Mouse (Mus musculus) naive thymus-derived CD4-positive, alpha-beta T cell, adult 2 months (primary cell): ENCODE results near the gene Dcun1d4.
"Not testable (repeated sequence)": the region's sequence is repeated elsewhere in the genome, so short reads cannot be mapped to it uniquely, and the experiment has no call there.

Experiments used
- DNase-seq: peaks from one replicate; pipeline ENCODE4 v3.0.0-alpha.2; 2011; ENCODE audit warnings: low read depth

Gene Dcun1d4

GRCm38 (mm10) chr5:73547252-73547651 is 66.5 kb downstream of the Dcun1d4 start:
- no peak for DNase-seq

GRCm38 (mm10) chr5:73548237-73548636 is 67.4 kb downstream of the Dcun1d4 start:
- DNase-seq, result no peak

- DNase-seq, result no peak
These were observed 68.0 kb downstream of the Dcun1d4 start for GRCm38 (mm10) chr5:73548838-73549237.

- no peak for DNase-seq
These were observed 71.0 kb downstream of the Dcun1d4 start for GRCm38 (mm10) chr5:73551836-73552235.

GRCm38 (mm10) chr5:73553903-73554302 is 73.1 kb downstream of the Dcun1d4 start:
- no peak for DNase-seq

GRCm38 (mm10) chr5:73555096-73555852 is 74.5 kb downstream of the Dcun1d4 start:
- no peak for DNase-seq

- DNase-seq, result peak; percentile 18
These were observed 76.1 kb downstream of the Dcun1d4 start for GRCm38 (mm10) chr5:73556733-73557425.

GRCm38 (mm10) chr5:73558756-73559155 is 78.0 kb downstream of the Dcun1d4 start:
- no peak for DNase-seq

GRCm38 (mm10) chr5:73564038-73564437 is 83.2 kb downstream of the Dcun1d4 start:
- DNase-seq, result no peak

- DNase-seq, result no peak
These were observed 85.3 kb downstream of the Dcun1d4 start for GRCm38 (mm10) chr5:73566119-73566518.

- no peak for DNase-seq
These were observed 86.1 kb downstream of the Dcun1d4 start for GRCm38 (mm10) chr5:73566892-73567291.

GRCm38 (mm10) chr5:73569181-73569580 is 88.4 kb downstream of the Dcun1d4 start:
- DNase-seq, result no peak

GRCm38 (mm10) chr5:73571395-73572156 is 90.8 kb downstream of the Dcun1d4 start:
- no peak for DNase-seq

- no peak for DNase-seq
These were observed 92.0 kb downstream of the Dcun1d4 start for GRCm38 (mm10) chr5:73572846-73573245.

- no peak for DNase-seq
These were observed 93.0 kb downstream of the Dcun1d4 start for GRCm38 (mm10) chr5:73573789-73574188.

- DNase-seq, result no peak
These were observed 93.8 kb downstream of the Dcun1d4 start for GRCm38 (mm10) chr5:73574616-73575015.

- no peak for DNase-seq
These were observed 95.9 kb downstream of the Dcun1d4 start for GRCm38 (mm10) chr5:73576708-73577107.

- no peak for DNase-seq
These were observed 97.3 kb downstream of the Dcun1d4 start for GRCm38 (mm10) chr5:73578131-73578530.

GRCm38 (mm10) chr5:73584011-73584410 is 103.2 kb downstream of the Dcun1d4 start:
- DNase-seq, result not testable (repeated sequence)

- DNase-seq, result no peak
These were observed 104.7 kb downstream of the Dcun1d4 start for GRCm38 (mm10) chr5:73585212-73586115.

- DNase-seq, result no peak
These were observed 105.8 kb downstream of the Dcun1d4 start for GRCm38 (mm10) chr5:73586597-73586996.

- DNase-seq, result no peak
These were observed 106.3 kb downstream of the Dcun1d4 start for GRCm38 (mm10) chr5:73587119-73587518.
